Mouse (Mus musculus) embryonic fibroblast, embryonic 13.5 days (primary cell): ENCODE results near the gene Cep162.

Experiments
- CTCF ChIP-seq: IDR thresholded peaks from 2 replicates; pipeline ENCODE4 v1.5.1; 2011; ENCODE audit warnings: mild to moderate bottlenecking, control low read depth, low read length, moderate library complexity, borderline replicate concordance; ENCODE audit not compliant: insufficient read depth
- POLR2A ChIP-seq: IDR thresholded peaks from 2 replicates; pipeline ENCODE4 v1.6.1; 2011; ENCODE audit warnings: low read depth, mild to moderate bottlenecking, control low read depth, low read length, moderate library complexity

GRCm38 (mm10) chr9:87145180-87145579 is 110.2 kb downstream of the Cep162 start:
- TF ChIP-seq CTCF (no peak), POLR2A (no peak)
